Mouse (Mus musculus) gastrocnemius, adult 8-10 months (tissue): Measurements from ENCODE around the gene Otos. TPM values are rescaled to one million over a fixed set of nuclear protein-coding genes. Genes with fewer than 3 reads are reported as not detected.

Experiments
- DNase-seq, 2 experiments: peaks; one replicate each; pipeline ENCODE4 v3.0.0; 2022; ENCODE audit warnings: low spot score in 2 of 2
- total RNA-seq, 4 experiments: library from RNA; stranded (reverse); gene quantifications; 2 replicates each; pipeline ENCODE4 v1.2.4; 2022

Gene Otos
- total RNA-seq, 4 experiments from 2014 or later = not detected

GRCm38 (mm10) chr1:92647026-92647425 lies 1.6 kb downstream of the Otos start:
- DNase-seq = no peak

- DNase-seq = no peak
Observed at GRCm38 (mm10) chr1:92646601-92647000, 2.0 kb downstream of the Otos start.

GRCm38 (mm10) chr1:92646111-92646510 lies 2.5 kb downstream of the Otos start:
- no peak for DNase-seq

- no peak for DNase-seq
Observed at GRCm38 (mm10) chr1:92644916-92645315, 3.7 kb downstream of the Otos start.

- DNase-seq = no peak
Observed at GRCm38 (mm10) chr1:92643691-92644090, 5.0 kb downstream of the Otos start.

GRCm38 (mm10) chr1:92641514-92642272 lies 6.9 kb downstream of the Otos start, which contains the start of gene Cops9:
Gene Cops9 (minus strand): TSS chr1:92641985.
- peak; percentile 87 to 90 for DNase-seq

- no peak for DNase-seq
Observed at GRCm38 (mm10) chr1:92640393-92640792, 8.2 kb downstream of the Otos start.

- no peak for DNase-seq
Observed at GRCm38 (mm10) chr1:92638736-92639135, 9.9 kb downstream of the Otos start.

GRCm38 (mm10) chr1:92638181-92638580 lies 10.5 kb downstream of the Otos start:
- DNase-seq = no peak

GRCm38 (mm10) chr1:92637501-92638172 lies 11.0 kb downstream of the Otos start:
- no peak for DNase-seq

- no peak for DNase-seq
Observed at GRCm38 (mm10) chr1:92636676-92637075, 12.0 kb downstream of the Otos start.

- DNase-seq = no peak
Observed at GRCm38 (mm10) chr1:92636015-92636414, 12.6 kb downstream of the Otos start.

- DNase-seq = no peak
Observed at GRCm38 (mm10) chr1:92634976-92635599, 13.6 kb downstream of the Otos start.

GRCm38 (mm10) chr1:92634569-92634968 lies 14.1 kb downstream of the Otos start:
- DNase-seq = no peak

- no peak for DNase-seq
Observed at GRCm38 (mm10) chr1:92633726-92634125, 14.9 kb downstream of the Otos start.

GRCm38 (mm10) chr1:92632948-92633347 lies 15.7 kb downstream of the Otos start:
- DNase-seq = no peak

GRCm38 (mm10) chr1:92632196-92632595 lies 16.4 kb downstream of the Otos start:
- no peak for DNase-seq

GRCm38 (mm10) chr1:92628227-92628626 lies 20.4 kb downstream of the Otos start:
- no peak for DNase-seq

- no peak for DNase-seq
Observed at GRCm38 (mm10) chr1:92618360-92618759, 30.3 kb downstream of the Otos start.

- no peak for DNase-seq
Observed at GRCm38 (mm10) chr1:92617488-92617887, 31.2 kb downstream of the Otos start, which contains the start of gene Olfr12. Gene Olfr12 (plus strand): TSS chr1:92617788.

GRCm38 (mm10) chr1:92616046-92616445 lies 32.6 kb downstream of the Otos start:
- DNase-seq = no peak

- no peak for DNase-seq
Observed at GRCm38 (mm10) chr1:92614516-92614915, 34.1 kb downstream of the Otos start.
